Mouse (Mus musculus) macrophage (primary cell): ENCODE measurements around the gene Dazap1. TPM values are rescaled to one million over a fixed set of nuclear protein-coding genes. Genes with fewer than 3 reads are reported as not detected.

Source experiments
- H3K27ac ChIP-seq: fragments of 350-480 bp; formaldehyde crosslinking; 2 replicates; pipeline ENCODE4 v1.9.0; 2021
- H3K36me3 ChIP-seq: fragments of 350-480 bp; formaldehyde crosslinking; 2 replicates; pipeline ENCODE4 v1.9.0; 2021; ENCODE audit errors: inconsistent target
- H3K4me3 ChIP-seq: fragments of 350-480 bp; formaldehyde crosslinking; 2 replicates; pipeline ENCODE4 v1.9.0; 2021; ENCODE audit errors: inconsistent target
- H3K79me2 ChIP-seq: fragments of 350-480 bp; formaldehyde crosslinking; 2 replicates; pipeline ENCODE4 v1.9.0; 2021; ENCODE audit errors: inconsistent target
- WGBS: methylation state at CpG from one replicate; pipeline ENCODE4 v1.1.7; 2026; ENCODE audit warnings: inconsistent platforms; ENCODE audit not compliant: missing documents; 5-methylcytosine and 5-hydroxymethylcytosine counted together
- polyA plus RNA-seq: library from polyadenylated mRNA; stranded (reverse); fragments of 250-400 nt; gene quantifications from 3 replicates; pipeline ENCODE4 v1.2.4, GENCODE M21; 2018; ENCODE audit warnings: inconsistent platforms

Dazap1 gene
- polyA plus RNA-seq, 1 experiment from 2014 or later: 96.3 TPM

DNA sequence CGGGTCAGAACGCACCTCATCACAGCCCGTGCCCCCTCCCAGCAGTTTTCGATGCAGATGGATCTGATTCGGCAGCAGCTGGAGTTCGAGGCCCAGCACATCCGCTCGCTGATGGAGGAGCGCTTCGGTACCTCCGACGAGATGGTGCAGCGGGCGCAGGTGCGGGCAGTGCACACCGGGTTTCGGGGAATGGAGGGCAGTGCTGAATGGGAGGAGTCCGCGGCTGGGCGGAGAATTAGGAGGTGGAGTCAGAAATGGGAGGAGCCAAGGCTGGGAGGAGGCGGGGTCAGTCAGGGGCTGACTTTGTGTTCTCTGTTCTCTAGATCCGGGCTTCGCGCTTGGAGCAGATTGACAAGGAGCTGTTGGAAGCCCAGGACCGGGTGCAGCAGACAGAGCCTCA is 43.6 kb downstream of the Dazap1 start:
- Histone ChIP-seq H3K79me2 (no peaks in the 10 kb centered on the region), H3K4me3 (no peak overlapping the region), H3K36me3 (no peaks in the 10 kb centered on the region), H3K27ac (no peak overlapping the region)
- 2% methylated on average over 25 of the region's 25 CpGs for WGBS

DNA sequence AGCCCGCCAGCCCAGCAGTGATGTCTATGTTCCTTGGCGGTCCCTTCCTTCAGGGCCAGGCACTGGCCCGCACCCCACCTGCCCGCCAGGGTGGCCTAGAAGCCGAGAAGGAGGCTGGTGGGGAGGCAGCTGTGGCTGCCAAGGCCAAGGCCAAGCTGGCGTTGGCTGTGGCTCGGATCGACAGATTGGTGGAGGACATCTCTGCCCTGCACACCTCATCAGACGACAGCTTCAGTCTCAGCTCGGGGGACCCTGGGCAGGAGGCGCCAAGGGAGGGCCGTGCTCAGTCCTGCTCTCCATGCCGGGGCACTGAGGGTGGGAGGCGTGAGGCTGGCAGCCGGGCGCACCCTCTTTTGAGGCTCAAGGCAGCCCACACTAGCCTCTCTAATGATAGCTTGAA is 50.3 kb downstream of the Dazap1 start:
- H3K36me3 ChIP-seq: no peaks in the 10 kb centered on the region
- no peaks in the 10 kb centered on the region for H3K79me2 ChIP-seq
- no peak overlapping the region for H3K4me3 ChIP-seq
- WGBS: 96% methylated on average over 13 of the region's 16 CpGs
- no peak overlapping the region for H3K27ac ChIP-seq

DNA sequence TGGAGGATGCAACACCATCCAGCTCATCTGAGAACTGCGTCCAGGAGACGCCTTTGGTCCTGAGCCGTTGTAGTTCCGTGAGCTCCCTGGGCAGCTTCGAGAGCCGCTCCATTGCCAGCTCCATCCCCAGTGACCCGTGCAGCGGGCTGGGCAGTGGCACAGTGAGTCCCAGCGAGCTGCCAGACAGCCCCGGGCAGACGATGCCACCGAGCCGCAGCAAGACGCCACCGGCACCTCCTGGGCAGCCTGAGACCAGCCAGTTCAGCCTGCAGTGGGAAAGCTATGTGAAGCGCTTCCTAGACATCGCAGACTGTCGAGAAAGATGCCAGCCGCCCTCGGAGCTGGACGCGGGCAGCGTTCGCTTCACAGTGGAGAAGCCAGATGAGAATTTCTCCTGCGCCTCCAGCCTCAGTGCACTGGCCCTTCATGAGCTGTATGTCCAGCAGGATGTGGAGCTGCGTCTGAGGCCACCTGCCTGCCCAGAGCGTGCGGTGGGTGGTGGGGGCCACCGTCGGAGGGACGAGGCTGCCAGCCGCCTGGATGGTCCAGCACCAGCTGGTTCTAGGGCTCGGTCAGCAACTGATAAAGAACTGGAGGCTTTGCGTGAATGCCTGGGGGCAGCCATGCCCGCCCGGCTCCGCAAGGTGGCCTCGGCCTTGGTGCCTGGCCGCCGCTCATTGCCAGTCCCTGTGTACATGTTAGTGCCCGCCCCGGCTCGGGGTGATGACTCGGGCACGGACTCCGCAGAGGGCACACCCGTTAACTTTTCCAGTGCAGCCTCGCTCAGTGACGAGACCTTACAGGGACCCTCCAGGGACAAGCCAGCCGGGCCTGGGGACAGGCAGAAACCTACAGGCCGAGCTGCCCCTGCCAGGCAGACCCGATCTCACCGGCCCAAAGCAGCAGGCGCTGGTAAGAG is 51.6 kb downstream of the Dazap1 start:
- no peak overlapping the region for H3K27ac ChIP-seq
- no peaks in the 10 kb centered on the region; the same call in 1 of the 2 replicates for H3K79me2 ChIP-seq
- WGBS: 93% methylated on average over 52 of the region's 54 CpGs
- no peak overlapping the region for H3K4me3 ChIP-seq
- no peaks in the 10 kb centered on the region for H3K36me3 ChIP-seq

DNA sequence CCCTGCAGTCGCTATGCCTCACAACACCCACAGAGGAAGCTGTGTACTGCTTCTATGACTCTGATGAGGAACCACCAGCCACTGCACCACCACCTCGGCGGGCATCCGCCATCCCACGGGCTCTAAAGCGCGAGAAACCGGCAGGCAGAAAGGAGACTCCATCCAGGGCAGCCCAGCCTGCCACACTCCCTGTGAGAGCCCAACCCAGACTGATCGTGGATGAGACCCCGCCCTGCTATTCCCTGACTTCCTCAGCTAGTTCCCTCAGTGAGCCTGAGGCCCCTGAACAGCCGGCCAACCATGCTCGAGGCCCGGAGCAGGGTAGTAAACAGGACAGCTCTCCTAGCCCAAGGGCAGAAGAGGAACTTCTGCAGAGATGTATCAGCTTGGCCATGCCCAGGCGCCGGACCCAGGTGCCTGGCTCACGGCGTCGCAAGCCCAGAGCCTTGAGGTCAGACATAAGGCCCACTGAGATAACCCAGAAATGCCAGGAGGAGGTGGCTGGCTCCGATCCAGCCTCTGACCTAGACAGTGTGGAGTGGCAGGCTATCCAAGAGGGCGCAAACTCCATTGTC is 52.4 kb downstream of the Dazap1 start:
- 2% methylated on average over 19 of the region's 20 CpGs for WGBS
- Histone ChIP-seq H3K27ac (no peak overlapping the region), H3K36me3 (no peaks in the 10 kb centered on the region; the same call in 1 of the 2 replicates), H3K79me2 (peaks cover 7% of the 10 kb centered on the region), H3K4me3 (no peak overlapping the region)

DNA sequence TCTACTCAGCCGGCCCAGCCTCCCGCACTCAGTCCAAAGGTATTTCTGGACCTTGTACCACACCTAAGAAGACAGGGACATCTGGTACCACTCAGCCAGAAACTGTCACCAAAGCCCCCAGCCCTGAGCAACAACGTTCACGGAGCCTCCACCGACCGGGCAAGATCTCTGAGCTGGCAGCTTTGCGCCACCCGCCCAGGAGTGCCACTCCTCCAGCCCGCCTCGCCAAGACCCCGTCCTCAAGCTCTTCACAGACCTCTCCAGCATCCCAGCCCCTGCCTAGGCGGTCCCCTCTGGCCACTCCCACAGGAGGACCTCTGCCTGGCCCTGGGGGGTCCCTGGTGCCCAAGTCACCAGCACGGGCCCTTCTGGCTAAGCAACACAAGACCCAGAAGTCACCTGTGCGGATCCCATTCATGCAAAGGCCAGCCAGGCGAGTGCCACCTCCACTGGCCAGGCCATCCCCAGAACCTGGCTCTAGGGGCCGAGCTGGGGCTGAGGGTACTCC is 53.3 kb downstream of the Dazap1 start:
- Histone ChIP-seq H3K79me2 (peaks cover 15% of the 10 kb centered on the region), H3K36me3 (no peaks in the 10 kb centered on the region; the same call in 1 of the 2 replicates), H3K4me3 (no peak overlapping the region), H3K27ac (no peak overlapping the region)
- 83% methylated on average over 16 of the region's 16 CpGs for WGBS

DNA sequence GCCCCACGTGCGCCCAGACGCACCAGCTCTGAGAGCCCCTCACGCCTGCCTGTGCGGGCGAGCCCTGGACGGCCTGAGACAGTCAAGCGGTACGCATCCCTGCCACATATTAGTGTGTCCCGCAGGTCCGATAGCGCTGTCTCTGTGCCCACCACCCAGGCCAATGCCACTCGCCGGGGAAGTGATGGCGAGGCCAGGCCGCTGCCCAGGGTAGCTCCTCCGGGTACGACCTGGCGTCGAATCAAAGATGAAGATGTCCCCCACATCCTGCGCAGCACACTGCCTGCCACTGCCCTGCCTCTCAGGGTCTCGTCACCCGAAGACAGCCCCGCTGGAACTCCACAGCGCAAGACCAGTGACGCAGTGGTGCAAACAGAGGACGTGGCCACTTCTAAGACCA is 54.0 kb downstream of the Dazap1 start:
- peaks cover 22% of the 10 kb centered on the region for H3K79me2 ChIP-seq
- WGBS: 69% methylated on average over 24 of the region's 27 CpGs
- no peaks in the 10 kb centered on the region; the same call in 1 of the 2 replicates for H3K36me3 ChIP-seq
- no peak overlapping the region for H3K27ac ChIP-seq
- H3K4me3 ChIP-seq: no peak overlapping the region

DNA sequence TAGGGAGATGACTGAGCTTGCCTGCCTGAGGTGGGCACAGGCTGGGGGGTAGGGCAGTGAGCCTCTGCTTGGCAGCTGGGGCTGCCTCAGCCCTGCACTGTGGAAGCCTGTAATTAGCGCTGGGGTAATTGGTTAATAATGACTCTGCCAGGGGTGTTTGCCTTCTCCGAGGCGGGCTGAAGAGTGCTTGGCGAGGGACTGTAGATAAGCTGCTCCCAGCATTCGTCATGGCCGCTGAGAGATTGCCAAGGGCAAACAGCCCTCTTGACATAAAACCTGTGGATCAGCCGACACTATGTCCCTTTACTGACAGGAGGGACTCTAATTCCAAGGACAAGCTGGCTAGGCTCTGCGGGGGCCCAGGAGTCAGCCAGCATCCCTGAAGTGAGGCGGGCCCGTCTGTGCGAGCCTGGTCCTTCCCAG is 55.1 kb downstream of the Dazap1 start:
- Histone ChIP-seq H3K36me3 (no peaks in the 10 kb centered on the region; the same call in 1 of the 2 replicates), H3K27ac (no peak overlapping the region), H3K79me2 (peaks cover 22% of the 10 kb centered on the region), H3K4me3 (no peak overlapping the region)
- 86% methylated on average over 11 of the region's 11 CpGs for WGBS

DNA sequence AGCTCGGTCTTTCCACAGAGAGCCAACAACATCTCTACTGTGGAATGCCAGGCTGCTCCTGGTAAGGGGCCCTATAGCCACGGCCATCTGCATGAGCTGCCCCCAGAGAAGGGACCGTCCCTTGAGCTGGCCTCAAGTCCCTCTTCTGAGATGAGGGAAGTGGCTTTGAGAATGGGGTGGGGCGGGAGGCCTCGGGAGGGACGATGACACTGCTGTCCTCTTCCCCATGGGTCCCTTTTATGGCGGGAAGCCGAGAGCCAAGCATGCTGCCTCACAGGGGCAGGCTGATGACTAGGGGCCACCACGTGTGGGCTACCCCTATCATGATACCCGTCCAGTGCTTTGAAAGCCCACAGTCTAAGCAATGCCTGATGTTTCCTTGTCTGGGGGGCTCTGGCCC is 55.7 kb downstream of the Dazap1 start:
- no peak overlapping the region for H3K4me3 ChIP-seq
- H3K27ac ChIP-seq: no peak overlapping the region
- no peaks in the 10 kb centered on the region; the same call in 1 of the 2 replicates for H3K36me3 ChIP-seq
- WGBS: 46% methylated on average over 10 of the region's 10 CpGs
- H3K79me2 ChIP-seq: peaks cover 22% of the 10 kb centered on the region

DNA sequence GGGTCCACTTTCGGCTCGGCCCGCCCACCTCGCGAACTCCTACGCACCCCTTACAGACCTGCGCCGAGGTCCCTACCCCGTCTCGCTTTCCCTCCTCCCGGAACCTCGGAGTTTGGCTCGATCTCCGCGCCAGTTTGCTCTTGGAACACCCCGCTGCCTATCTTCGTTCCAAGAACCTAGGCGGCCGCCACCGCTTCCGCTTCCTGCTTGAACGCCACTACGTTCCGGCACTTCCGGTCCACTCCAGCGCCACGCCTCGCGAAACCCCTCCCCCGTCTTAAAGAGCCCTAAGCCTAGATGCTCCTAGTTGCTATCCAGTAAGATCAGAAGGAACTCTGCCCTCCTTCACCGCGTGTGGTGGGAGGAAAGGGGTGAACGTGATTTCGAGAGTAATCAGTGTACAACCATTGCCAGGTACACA is 59.1 kb downstream of the Dazap1 start, which contains the start of gene 2310011J03Rik:
Gene 2310011J03Rik (minus strand): TSS at position 198 of the 421 bp plus-strand sequence.
- H3K27ac ChIP-seq: peak within 1 kb of the TSS; percentile 76
- under 1% methylated on average over 33 of the region's 34 CpGs for WGBS
- H3K4me3 ChIP-seq: peak within 1 kb of the TSS; percentile 90
- H3K36me3 ChIP-seq: no peaks in the 10 kb centered on the region; the same call in 1 of the 2 replicates
- H3K79me2 ChIP-seq: peaks cover 22% of the 10 kb centered on the region

DNA sequence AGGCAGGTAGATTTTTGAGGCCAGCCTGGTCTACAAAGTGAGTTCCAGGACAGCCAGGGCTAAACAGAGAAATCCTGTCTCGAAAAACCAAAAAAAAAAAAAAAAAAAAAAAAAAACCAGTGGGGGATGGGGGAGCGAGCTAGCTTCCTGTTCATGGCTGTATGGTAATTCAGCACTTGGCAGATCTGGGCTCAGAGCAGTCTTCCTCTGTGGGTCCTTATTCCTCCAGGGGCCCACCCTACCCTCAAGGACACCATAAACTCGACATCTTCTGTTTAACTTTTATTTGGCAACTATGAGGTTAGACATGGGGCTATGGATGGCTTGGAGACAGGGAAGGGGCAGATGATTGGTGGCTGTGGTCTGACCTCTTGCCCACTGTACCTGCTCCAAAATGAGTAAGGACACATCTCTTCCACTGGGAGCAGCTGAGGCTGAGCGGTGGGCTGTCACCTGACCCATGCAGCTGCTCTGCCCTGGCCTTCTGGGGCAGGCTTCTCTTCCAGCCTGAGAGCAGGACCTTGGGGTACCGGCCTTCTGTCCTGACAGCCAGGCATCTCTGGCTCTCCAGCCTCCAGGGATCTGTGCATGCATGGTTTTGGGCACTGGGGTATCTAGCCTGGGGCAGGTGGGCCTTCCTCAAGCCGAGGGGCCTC is 59.9 kb downstream of the Dazap1 start:
- H3K79me2 ChIP-seq: peaks cover 22% of the 10 kb centered on the region
- no peaks in the 10 kb centered on the region; the same call in 1 of the 2 replicates for H3K36me3 ChIP-seq
- peak overlapping the region; percentile 76 for H3K27ac ChIP-seq
- WGBS: 57% methylated on average over 6 of the region's 6 CpGs
- H3K4me3 ChIP-seq: peak overlapping the region; percentile 90; the same call in 1 of the 2 replicates

DNA sequence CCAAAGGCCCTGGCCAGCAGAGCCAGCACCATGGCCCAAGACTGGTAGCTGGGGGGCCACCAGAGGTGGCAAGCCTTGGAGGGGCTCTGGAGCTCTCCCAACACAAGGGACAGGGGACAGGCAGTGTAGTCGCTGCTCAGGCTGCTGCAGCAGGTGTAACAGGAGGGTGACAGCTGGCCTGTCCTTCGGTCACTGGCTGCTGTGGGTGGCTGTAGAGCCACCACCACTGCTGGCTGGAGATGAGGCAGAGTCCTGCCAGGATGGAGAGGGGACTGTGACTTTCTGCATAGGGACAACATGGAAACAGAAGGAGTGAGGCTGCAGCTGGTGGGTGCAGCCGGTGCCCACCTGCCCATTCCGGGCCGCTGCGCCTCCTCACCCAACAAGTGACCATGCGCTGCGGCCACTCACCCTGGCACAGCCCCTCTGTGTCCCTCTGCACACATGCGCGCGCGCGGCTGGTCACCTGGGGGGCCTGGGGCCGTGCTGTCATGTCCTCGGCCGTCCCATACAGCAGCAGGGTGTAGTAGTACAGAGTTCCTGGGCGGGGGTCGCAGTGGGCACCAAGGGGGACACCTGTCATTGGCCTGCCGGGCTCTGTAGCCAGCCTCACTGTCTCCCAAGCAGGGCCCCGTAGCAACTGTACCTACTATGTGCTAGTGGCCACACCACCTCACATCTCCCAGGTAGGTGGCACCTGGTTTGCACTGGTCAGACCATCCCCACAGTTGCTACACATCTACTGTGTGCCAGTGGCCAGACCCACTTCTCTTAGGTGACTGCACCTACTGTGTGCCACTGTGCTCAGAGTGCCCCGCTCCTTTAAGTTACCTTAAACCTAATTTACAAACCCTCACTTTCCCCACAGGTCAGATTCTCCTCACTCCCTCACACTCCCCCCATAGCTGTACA is 60.6 kb downstream of the Dazap1 start:
- Histone ChIP-seq H3K27ac (peak overlapping the region; percentile 76), H3K4me3 (no peak overlapping the region), H3K79me2 (peaks cover 22% of the 10 kb centered on the region), H3K36me3 (no peaks in the 10 kb centered on the region; the same call in 1 of the 2 replicates)
- 91% methylated on average over 21 of the region's 21 CpGs for WGBS

DNA sequence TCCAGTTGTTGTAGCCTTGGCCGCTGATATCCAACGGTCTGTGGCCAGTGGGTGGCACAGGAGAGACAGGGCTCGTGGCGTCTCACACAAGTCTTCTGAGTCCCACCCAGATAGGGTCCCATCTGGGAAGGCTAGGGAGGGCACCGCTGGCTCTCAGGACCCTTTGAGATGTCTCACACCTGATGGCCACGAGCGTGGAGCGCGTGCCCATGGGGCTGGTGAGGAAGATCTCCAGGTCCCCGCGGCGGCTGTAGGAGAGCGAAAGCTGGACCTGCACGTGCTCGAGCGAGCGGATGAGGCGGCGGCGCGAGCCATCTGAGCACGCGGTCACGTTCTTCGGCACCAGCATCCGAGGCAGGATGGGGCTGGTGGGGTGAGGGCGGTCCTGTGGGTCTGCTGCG is 61.5 kb downstream of the Dazap1 start:
- H3K4me3 ChIP-seq: peak overlapping the region; percentile 19
- no peaks in the 10 kb centered on the region; the same call in 1 of the 2 replicates for H3K36me3 ChIP-seq
- H3K27ac ChIP-seq: no peak overlapping the region
- peaks cover 22% of the 10 kb centered on the region for H3K79me2 ChIP-seq
- WGBS: 2% methylated on average over 22 of the region's 28 CpGs

DNA sequence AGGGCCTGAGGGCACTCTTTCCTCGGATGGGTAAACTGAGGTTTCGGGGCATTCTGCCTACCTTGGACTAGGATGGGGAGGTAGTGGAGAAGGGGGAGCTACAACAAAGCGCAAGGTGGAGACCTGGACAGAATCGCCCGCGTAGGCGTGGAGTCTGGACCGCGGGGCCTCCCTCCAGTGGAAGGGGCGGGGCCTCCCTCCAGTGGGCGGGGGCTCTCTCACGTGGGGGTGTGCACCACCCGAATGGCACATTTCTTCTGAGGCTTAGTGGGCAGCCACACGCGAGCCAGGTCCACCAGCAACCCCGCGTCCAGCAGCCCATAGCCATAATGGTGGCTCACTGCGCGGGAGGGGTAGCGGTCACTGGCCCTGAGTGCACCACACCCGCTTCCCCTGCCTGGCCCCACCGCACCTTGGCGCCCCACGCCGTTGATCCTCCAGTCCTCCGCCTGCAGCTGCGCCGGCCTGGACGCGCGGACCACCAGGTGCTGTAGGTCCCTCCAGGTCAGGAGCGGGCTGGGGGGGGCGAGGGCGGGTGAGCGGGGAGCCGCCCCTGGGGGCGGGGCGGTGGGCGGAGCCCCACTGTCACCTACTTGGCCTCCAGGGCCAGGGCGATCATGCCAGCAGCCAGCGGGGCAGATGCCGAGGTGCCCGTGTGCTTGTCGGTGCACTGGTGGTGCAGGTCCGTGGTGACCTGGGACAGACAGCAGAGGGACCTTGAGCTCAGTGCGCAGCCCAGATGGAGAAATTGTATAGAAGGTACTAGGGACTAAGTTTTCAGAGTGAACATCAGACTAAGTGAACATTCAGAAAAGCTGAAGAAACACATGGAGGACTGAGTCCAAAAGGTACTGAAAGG is 62.2 kb downstream of the Dazap1 start:
- Histone ChIP-seq H3K4me3 (peak overlapping the region; percentile 19), H3K27ac (no peak overlapping the region), H3K79me2 (peaks cover 18% of the 10 kb centered on the region), H3K36me3 (no peaks in the 10 kb centered on the region; the same call in 1 of the 2 replicates)
- WGBS: 1% methylated on average over 38 of the region's 46 CpGs
